Mouse (Mus musculus) macrophage (primary cell): ENCODE results near the gene Hyal1. TPM values are rescaled to one million over a fixed set of nuclear protein-coding genes. Genes with fewer than 3 reads are reported as not detected.
"Not testable (repeated sequence)": the region's sequence is repeated elsewhere in the genome, so short reads cannot be mapped to it uniquely, and the experiment has no call there.

Source experiments
- H3K27ac ChIP-seq: fragments of 350-480 bp; formaldehyde crosslinking; 2 replicates; pipeline ENCODE4 v1.9.0; 2021
- H3K36me3 ChIP-seq: fragments of 350-480 bp; formaldehyde crosslinking; 2 replicates; pipeline ENCODE4 v1.9.0; 2021; ENCODE audit errors: inconsistent target
- H3K4me3 ChIP-seq: fragments of 350-480 bp; formaldehyde crosslinking; 2 replicates; pipeline ENCODE4 v1.9.0; 2021; ENCODE audit errors: inconsistent target
- H3K79me2 ChIP-seq: fragments of 350-480 bp; formaldehyde crosslinking; 2 replicates; pipeline ENCODE4 v1.9.0; 2021; ENCODE audit errors: inconsistent target
- WGBS: methylation state at CpG from one replicate; pipeline ENCODE4 v1.1.7; 2026; ENCODE audit warnings: inconsistent platforms; ENCODE audit not compliant: missing documents; 5-methylcytosine and 5-hydroxymethylcytosine counted together
- polyA plus RNA-seq: library from polyadenylated mRNA; stranded (reverse); fragments of 250-400 nt; gene quantifications from 3 replicates; pipeline ENCODE4 v1.2.4, GENCODE M21; 2018; ENCODE audit warnings: inconsistent platforms

Hyal1 gene
- polyA plus RNA-seq, 1 experiment from 2014 or later, result 38.2 TPM

DNA sequence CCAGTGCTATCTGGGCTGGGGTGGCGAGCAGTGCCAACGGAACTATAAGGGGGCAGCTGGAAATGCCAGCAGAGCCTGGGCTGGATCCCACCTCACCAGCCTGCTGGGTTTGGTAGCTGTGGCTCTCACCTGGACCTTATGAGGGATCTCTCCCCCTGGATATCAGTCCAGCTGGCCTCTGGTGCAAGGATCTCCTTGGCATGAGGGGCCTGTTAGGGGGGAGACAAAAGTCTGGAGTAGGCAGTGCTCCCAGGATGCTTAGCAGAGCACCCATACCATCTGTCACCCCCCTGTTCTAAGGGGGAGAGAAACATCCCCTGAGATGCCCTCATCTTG, 4.4 kb upstream of the Hyal1 start:
- Histone ChIP-seq H3K4me3 (no peak overlapping the region), H3K79me2 (peaks cover 16% of the 10 kb centered on the region), H3K27ac (no peak overlapping the region), H3K36me3 (peaks cover 10% of the 10 kb centered on the region; the same call in 1 of the 2 replicates)
- WGBS, result 92% methylated on average over 2 of the region's 2 CpGs

DNA sequence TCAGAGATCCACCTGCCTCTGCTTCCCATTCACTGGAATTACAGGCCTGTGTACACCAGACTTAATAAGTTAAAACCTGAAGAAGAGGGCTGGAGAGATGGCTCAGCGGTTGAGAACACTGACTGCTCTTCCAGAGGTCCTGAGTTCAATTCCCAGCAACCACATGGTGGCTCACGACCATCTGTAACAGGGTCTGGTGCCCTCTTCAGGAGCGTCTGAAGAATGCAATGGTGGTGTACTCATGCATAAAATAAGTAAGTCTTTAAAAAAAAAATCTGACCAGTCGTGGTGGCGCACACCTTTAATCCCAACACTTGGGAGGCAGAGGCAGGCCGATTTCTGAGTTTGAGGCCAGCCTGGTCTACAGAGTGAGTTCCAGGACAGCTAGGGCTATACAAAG, 3.0 kb upstream of the Hyal1 start:
- not testable (repeated sequence) for H3K4me3 ChIP-seq, H3K27ac ChIP-seq, H3K36me3 ChIP-seq
- 89% methylated on average over 6 of the region's 6 CpGs for WGBS
- peaks cover 31% of the 10 kb centered on the region for H3K79me2 ChIP-seq

DNA sequence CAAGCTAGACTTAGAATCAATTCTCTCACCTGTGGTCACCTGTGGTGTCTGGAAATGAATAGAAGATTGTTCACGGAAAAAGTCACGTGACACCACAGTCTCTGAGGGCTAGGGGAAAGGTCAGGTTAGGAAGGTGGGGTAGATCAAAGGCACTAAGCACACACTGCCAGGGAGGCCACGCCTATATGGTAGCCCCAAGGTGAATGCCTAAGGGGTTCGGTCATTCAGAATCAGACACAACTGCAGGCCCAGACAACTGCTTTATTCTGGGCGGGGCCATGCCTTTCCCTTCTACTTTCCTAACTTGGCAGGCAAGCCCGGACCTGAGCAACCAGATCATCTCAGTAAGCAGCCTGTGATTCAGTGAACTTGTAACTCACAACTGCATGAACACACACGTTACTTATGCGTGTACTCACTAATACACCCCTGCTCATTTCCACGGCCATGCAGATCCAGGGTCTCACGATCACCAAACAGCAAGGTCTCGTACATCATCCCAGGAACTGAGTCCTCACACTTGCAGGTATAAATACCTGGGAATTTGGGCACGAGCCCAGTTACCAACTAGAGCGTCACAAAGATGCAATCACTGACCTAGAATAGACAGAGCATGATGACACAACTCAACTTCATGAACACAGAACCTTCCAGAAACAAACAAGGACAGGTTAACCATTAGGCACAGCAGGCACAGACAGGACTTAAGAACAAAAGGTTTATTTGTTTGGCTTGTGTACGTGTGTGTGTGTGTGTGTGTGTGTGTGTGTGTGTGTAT, 959 bp upstream of the Hyal1 start:
- peaks cover 22% of the 10 kb centered on the region for H3K79me2 ChIP-seq
- H3K4me3 ChIP-seq, result no peak overlapping the region
- H3K27ac ChIP-seq, result peak overlapping the region; percentile 54; the same call in 1 of the 2 replicates
- 96% methylated on average over 14 of the region's 14 CpGs for WGBS
- peaks cover 10% of the 10 kb centered on the region; the same call in 1 of the 2 replicates for H3K36me3 ChIP-seq

DNA sequence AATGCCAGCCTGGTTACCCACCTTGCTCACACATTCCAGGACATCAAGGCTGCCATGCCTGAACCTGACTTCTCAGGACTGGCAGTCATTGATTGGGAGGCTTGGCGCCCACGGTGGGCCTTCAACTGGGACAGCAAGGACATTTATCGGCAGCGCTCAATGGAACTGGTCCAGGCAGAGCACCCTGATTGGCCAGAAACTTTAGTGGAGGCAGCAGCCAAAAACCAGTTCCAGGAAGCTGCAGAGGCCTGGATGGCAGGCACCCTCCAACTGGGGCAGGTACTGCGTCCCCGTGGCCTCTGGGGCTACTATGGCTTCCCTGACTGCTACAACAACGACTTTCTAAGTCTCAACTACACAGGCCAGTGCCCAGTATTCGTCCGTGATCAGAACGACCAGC, 1.1 kb downstream of the Hyal1 start:
- Histone ChIP-seq H3K4me3 (peak overlapping the region; percentile 60), H3K27ac (peak overlapping the region; percentile 95), H3K79me2 (peaks cover 29% of the 10 kb centered on the region), H3K36me3 (no peaks in the 10 kb centered on the region)
- 93% methylated on average over 10 of the region's 10 CpGs for WGBS

DNA sequence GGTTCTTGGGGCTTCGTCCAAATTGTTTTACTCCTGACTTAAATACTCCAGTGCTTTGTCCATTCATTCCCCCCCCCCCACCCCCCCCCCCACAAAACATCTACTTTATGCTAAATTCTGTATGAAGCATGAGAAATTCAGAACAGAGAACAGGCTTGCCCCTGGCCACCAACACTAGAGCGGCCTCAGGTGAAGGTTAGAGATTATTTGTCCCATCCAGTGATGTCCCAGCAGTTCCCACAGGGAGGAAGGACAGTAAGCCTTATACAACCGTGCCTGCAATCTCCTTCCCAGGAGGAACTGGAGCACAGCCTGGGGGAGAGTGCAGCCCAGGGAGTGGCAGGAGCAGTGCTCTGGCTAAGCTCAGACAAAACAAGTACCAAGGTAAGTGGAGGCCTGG, 1.9 kb downstream of the Hyal1 start, which contains the start of gene Naa80:
Naa80 (plus strand) TSS at position 301 of the 400 bp plus-strand sequence.
- Histone ChIP-seq H3K79me2 (peaks cover 29% of the 10 kb centered on the region), H3K36me3 (no peaks in the 10 kb centered on the region), H3K4me3 (peak within 1 kb of the TSS; percentile 83), H3K27ac (peak within 1 kb of the TSS; percentile 95)
- WGBS, result 90% methylated on average over 2 of the region's 3 CpGs

DNA sequence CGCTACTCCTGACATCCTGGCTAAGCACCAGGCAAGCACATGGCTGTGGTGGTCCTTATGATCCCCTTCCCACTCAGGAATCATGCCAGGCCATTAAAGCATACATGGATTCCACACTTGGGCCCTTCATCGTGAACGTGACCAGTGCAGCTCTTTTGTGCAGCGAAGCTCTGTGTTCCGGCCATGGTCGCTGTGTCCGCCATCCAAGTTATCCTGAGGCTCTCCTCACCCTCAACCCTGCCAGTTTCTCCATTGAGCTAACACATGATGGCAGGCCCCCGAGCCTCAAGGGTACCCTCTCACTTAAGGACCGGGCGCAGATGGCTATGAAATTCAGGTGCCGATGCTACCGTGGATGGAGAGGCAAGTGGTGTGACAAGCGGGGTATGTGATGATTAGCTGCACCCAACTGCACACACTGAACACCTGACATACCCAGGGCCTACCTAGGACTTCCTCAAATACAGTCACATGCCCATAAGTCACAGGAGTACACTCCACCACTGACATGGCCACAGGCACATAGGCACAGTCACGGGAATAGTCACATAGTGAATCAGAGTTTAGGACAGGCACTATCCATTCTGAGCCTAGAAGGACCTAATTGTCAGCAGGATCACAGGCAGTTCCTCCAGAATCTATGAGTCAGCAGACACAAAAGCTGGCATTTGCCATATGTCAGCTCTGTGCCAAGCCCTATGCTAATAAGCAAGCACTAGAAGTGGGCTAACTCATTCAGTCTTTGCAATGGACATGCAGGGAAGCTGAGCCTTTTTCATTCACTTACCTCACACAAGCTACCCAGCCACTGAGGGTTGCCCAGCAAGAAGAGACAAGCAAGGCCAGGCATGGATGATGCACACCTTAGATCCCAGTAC, 2.5 kb downstream of the Hyal1 start:
- peaks cover 29% of the 10 kb centered on the region for H3K79me2 ChIP-seq
- WGBS, result 84% methylated on average over 14 of the region's 14 CpGs
- H3K36me3 ChIP-seq, result no peaks in the 10 kb centered on the region
- peak overlapping the region; percentile 83; the same call in 1 of the 2 replicates for H3K4me3 ChIP-seq
- H3K27ac ChIP-seq, result peak overlapping the region; percentile 95

DNA sequence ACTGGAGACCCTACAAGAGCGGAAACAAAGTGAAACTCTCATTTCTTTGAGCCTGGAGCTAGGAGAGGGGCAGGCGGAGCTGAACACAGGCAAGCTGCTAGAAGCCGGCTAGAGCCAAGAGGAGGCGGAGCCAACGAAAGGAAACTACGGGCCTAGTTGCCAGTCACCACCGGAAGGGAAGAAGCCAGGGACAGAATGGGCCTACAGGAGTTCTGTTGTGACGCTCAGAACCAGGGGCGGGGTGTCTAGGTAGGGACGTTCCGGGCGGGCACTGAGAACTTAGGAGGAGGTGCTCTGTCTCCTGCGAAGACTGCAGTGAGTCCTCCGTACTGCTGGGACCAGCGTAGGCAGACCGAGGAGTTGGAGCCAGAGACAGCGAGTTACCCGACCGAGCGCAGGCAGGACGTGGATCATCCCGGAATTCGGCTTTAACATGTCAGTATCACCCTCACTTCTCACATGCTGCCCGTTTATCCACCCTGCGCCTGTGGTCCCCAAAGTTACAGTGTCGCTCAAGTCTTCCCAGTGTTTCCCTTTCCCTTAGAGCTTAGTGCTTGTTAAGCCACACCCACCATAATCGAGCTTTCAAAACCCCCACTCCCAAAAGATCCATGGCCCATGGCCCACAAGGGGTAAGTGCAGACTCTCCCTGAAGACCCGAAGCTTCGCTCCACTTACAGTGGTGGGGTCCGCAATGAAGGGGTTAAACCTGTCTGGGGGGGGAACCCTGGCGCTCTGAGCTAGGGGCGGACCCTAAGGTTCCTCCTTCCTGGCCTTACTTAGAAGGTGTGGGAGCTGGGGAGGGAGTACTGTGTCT, 4.0 kb downstream of the Hyal1 start, which contains the start of gene Hyal3:
Hyal3 (plus strand) TSS at position 318 of the 817 bp plus-strand sequence.
- Histone ChIP-seq H3K27ac (peak within 1 kb of the TSS; percentile 95), H3K4me3 (peak within 1 kb of the TSS; percentile 83), H3K36me3 (no peaks in the 10 kb centered on the region), H3K79me2 (peaks cover 29% of the 10 kb centered on the region)
- WGBS, result under 1% methylated on average over 32 of the region's 32 CpGs

DNA sequence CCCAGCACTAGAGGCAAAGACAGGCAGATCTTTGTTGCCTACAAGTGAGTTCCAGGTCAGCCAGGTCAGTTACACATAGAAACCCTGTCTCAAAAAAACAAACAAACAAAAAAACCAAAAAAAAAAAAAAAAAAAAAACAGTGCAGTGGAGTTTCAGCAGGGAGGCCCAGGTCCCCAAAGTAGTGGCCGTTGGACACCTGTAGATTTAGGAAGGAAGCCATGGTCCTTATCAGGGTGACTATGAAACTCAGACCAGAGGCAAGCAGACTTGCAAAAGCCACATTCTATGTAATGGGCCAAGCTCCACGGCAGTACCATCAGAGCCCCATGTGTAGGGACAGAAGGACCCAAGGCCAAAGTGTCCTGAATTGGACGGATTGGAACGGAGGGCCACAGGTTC, 4.9 kb downstream of the Hyal1 start:
- WGBS, result 40% methylated on average over 4 of the region's 4 CpGs
- H3K36me3 ChIP-seq, result no peaks in the 10 kb centered on the region
- H3K79me2 ChIP-seq, result peaks cover 29% of the 10 kb centered on the region
- peak overlapping the region; percentile 83 for H3K4me3 ChIP-seq
- H3K27ac ChIP-seq, result peak overlapping the region; percentile 95

DNA sequence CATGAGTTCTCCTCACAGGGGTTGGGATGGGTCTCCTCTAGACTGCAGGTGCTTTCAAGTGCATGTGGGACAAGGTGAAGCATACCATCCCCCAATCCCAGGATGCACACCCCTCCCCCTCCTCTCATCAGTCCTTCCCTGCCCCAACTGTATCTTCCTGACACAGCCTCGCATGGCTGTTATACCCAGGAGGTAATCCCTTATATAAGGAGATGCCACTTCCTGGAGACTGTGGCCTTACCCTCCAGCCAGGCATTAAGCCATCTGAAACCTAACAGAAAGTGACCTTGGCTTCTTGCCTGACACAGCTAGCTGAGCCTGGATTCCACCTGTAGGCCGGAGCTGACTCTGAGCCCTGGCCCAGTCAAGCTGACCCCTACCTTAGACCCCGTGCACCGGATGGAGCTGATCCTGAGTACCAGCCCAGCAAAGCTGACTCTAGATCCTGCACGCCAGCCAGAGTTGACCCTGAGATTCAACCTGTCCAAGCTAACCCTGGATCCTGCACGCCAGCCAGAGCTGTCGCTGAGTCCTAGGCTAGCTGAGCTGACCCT, 5.9 kb downstream of the Hyal1 start:
- 88% methylated on average over 7 of the region's 7 CpGs for WGBS
- H3K27ac ChIP-seq, result no peak overlapping the region
- no peaks in the 10 kb centered on the region for H3K36me3 ChIP-seq
- no peak overlapping the region for H3K4me3 ChIP-seq
- H3K79me2 ChIP-seq, result peaks cover 21% of the 10 kb centered on the region

DNA sequence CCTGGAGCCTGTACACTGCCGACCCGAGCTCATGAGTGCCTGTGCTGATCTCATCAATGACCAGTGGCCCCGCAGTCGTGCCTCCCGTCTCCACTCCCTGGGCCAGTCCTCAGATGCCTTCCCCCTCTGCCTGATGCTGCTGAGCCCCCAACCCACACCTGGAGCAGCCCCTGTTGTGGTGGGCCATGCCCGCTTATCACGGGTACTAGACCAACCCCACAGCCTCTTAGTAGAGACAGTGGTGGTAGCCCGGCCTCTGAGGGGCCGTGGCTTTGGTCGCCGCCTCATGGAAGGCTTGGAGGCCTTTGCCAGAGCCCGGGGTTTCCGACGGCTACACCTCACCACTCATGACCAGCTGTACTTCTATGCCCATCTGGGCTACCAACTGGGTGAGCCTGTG, 6.4 kb downstream of the Hyal1 start:
- peaks cover 19% of the 10 kb centered on the region for H3K79me2 ChIP-seq
- H3K4me3 ChIP-seq, result no peak overlapping the region
- no peaks in the 10 kb centered on the region for H3K36me3 ChIP-seq
- 90% methylated on average over 14 of the region's 14 CpGs for whole genome bisulfite sequencing
- no peak overlapping the region for H3K27ac ChIP-seq

DNA sequence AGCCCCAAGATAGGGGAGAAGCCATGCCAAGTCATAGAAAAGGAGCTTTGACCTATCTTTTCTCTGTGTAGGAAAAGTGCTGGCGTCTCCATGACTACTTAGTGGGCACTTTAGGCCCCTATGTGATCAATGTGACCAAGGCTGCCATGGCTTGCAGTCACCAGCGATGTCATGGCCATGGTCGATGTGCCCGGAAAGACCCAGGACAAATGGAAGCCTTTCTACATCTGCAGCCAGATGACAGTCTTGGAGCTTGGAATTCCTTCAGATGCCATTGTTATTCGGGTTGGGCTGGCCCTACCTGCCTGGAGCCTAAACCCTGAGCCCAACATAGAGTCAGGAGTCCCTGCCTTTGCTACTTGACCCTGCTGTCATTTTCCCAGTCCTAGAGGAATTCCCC, 9.8 kb downstream of the Hyal1 start:
- WGBS, result 91% methylated on average over 5 of the region's 5 CpGs
- no peak overlapping the region for H3K27ac ChIP-seq
- peaks cover 13% of the 10 kb centered on the region; the same call in 1 of the 2 replicates for H3K79me2 ChIP-seq
- H3K36me3 ChIP-seq, result peaks cover 7% of the 10 kb centered on the region; the same call in 1 of the 2 replicates
- no peak overlapping the region for H3K4me3 ChIP-seq

DNA sequence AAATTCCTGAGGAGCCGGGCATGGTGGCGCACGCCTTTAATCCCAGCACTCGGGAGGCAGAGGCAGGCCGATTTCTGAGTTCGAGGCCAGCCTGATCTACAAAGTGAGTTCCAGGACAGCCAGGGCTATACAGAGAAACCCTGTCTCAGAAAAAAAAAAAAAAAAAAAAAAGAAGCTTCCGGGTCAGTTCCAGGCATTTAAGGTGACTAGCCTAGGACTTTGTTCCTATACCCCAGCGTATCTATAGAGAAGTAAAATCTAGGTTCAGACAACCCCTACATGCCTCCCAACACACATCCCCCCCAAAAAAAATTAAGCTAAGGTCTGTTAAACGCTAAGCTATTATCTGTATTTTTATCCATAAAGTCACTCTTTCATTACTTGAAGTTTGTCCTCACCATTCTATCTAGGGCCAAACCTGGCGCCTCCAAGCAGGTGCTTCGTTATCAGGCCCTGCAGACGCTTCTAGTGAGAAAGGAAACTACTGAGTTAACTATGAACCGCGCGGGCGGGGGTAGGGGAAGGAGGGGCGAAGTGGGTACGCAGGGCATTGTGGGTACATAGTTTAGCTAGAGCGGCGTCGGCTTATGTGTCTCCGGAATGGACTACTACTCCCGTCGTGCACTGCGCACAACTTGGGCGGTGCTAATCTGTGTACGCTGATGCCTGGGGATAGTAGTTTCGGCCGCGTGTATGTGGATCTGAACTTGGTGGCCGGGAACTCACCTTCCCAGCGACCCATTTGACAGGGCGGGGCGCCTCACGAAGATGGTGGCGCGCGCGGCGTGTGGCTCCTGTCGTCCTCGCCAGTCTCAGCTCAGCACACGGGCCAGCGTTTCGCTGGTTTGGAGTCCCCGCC, 10.5 kb downstream of the Hyal1 start, which contains the start of gene Ifrd2:
Ifrd2 (plus strand) TSS at position 669 of the 859 bp plus-strand sequence.
- H3K79me2 ChIP-seq, result peaks cover 13% of the 10 kb centered on the region; the same call in 1 of the 2 replicates
- 3% methylated on average over 41 of the region's 46 CpGs for WGBS
- H3K4me3 ChIP-seq, result peak within 1 kb of the TSS; percentile 63
- peak within 1 kb of the TSS; percentile 32 for H3K27ac ChIP-seq
- peaks cover 13% of the 10 kb centered on the region; the same call in 1 of the 2 replicates for H3K36me3 ChIP-seq
